Mouse (Mus musculus) bone marrow, adult 2 months (tissue): ENCODE data around the gene Vpreb2. TPM values are rescaled to one million over a fixed set of nuclear protein-coding genes. Genes with fewer than 3 reads are reported as not detected.
"Not testable (repeated sequence)": the region's sequence is repeated elsewhere in the genome, so short reads cannot be mapped to it uniquely, and the experiment has no call there.

Experiments used
- H3K27ac ChIP-seq: fragments of 200-500 bp; 2 replicates; pipeline ENCODE4 v1.5.1; 2012; ENCODE audit warnings: low read depth, mild to moderate bottlenecking, control low read depth, inconsistent platforms, low read length; ENCODE audit not compliant: control insufficient read depth, poor library complexity, insufficient read depth
- H3K4me1 ChIP-seq: fragments of 200-500 bp; 2 replicates; pipeline ENCODE4 v1.6.1; 2011; ENCODE audit warnings: low read length; ENCODE audit not compliant: control insufficient read depth, insufficient read depth
- H3K4me3 ChIP-seq: fragments of 200-500 bp; replicated peaks from 2 replicates; pipeline ENCODE3; 2011; ENCODE audit warnings: mild to moderate bottlenecking, low read depth, low read length, control low read depth; ENCODE audit not compliant: control insufficient read depth
- CTCF ChIP-seq: fragments of 200-500 bp; IDR thresholded peaks from 2 replicates; pipeline ENCODE4 v1.5.1; 2011; ENCODE audit warnings: low read length, control low read depth; ENCODE audit not compliant: control insufficient read depth, insufficient read depth
- POLR2A ChIP-seq: fragments of 200-500 bp; IDR thresholded peaks from 2 replicates; pipeline ENCODE4 v1.6.1; 2011; ENCODE audit warnings: low read depth, mild to moderate bottlenecking, control low read depth, low read length, borderline replicate concordance; ENCODE audit not compliant: control insufficient read depth
- WGBS: fragments of 180-500 bp; shearing (Covaris S2); methylation state at CpG from one replicate; pipeline ENCODE4 v1.1.7; 2018; 5-methylcytosine and 5-hydroxymethylcytosine counted together
- polyA plus RNA-seq: library from polyadenylated mRNA; stranded (reverse); fragments of >200 nt; gene quantifications from 2 replicates; pipeline ENCODE4 v1.2.4, GENCODE M21; 2011; ENCODE audit warnings: low replicate concordance; ENCODE audit not compliant: missing spikeins, insufficient read depth, insufficient read length

Vpreb2 gene
- polyA plus RNA-seq, 1 experiment: not detected

GRCm38 (mm10) chr16:17943466-17943865, 36.8 kb upstream of the Vpreb2 start:
- Histone ChIP-seq H3K4me1 (no peaks in the 10 kb centered on the region), H3K4me3 (no peak overlapping the region), H3K27ac (no peak overlapping the region)
- TF ChIP-seq CTCF (no peak), POLR2A (no peak)
- 87% methylated on average over 8 of the region's 8 CpGs for WGBS

DNA sequence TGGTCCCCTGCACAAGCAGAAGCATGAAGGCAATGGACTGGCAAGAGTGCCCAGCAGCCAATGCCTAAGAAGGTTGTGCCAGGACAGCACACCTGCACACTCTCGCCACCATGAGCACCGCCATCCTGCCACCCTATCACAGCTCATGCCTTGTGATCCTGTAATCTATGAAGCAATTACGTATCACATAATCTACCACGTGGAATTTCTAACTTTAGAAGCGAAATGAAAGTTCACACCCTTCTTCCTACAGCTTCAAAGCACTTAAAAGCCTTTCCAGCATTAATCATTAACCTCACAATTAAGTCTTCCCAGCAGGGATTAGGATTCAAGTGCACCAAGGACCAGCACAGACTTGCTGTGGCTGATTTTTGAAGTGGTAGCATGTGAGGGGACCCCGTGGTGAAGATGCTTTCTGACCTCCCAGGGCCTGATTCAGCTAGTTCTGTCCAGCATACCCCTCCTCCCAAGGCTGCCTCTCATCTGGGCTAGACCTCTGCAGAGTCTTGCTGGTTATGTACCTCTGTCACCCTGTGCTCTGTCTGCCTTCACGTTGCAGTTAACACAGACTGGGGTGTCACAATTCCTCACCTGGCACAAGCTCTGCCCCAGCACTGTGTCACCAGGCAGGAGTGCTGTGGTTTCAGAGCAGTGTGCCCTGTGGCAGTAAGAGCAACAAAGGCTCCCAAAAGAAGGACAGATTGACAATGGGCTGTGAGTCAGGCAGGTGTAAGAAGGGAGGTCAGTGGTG, 35.0 kb upstream of the Vpreb2 start:
- Histone ChIP-seq H3K27ac (no peak overlapping the region), H3K4me3 (no peak overlapping the region)

GRCm38 (mm10) chr16:17949421-17949877, 30.8 kb upstream of the Vpreb2 start:
- TF ChIP-seq CTCF: no peak
- TF ChIP-seq POLR2A: no peak
- no peaks in the 10 kb centered on the region for H3K4me1 ChIP-seq

More for the DNA sequence above, 35.0 kb upstream of the Vpreb2 start:
- WGBS: 59% methylated on average over 7 of the region's 7 CpGs
- H3K4me1 ChIP-seq: no peaks in the 10 kb centered on the region
- TF ChIP-seq POLR2A: no peak
- TF ChIP-seq CTCF: no peak

GRCm38 (mm10) chr16:17950068-17950467, 30.2 kb upstream of the Vpreb2 start:
- TF ChIP-seq CTCF (no peak), POLR2A (no peak)
- 78% methylated on average over 4 of the region's 4 CpGs for WGBS

More at GRCm38 (mm10) chr16:17949421-17949877, 30.8 kb upstream of the Vpreb2 start:
- WGBS: 42% methylated on average over 2 of the region's 2 CpGs
- H3K27ac ChIP-seq: no peak overlapping the region
- no peak overlapping the region for H3K4me3 ChIP-seq

GRCm38 (mm10) chr16:17951618-17952017, 28.6 kb upstream of the Vpreb2 start:
- H3K27ac ChIP-seq: no peak overlapping the region
- no peaks in the 10 kb centered on the region for H3K4me1 ChIP-seq
- H3K4me3 ChIP-seq: no peak overlapping the region
- TF ChIP-seq CTCF: no peak
- TF ChIP-seq POLR2A: no peak
- WGBS: 60% methylated on average over 3 of the region's 4 CpGs

More at GRCm38 (mm10) chr16:17950068-17950467, 30.2 kb upstream of the Vpreb2 start:
- no peaks in the 10 kb centered on the region for H3K4me1 ChIP-seq
- no peak overlapping the region for H3K4me3 ChIP-seq
- H3K27ac ChIP-seq: no peak overlapping the region

GRCm38 (mm10) chr16:17956052-17956638, 24.1 kb upstream of the Vpreb2 start:
- 94% methylated on average over 17 of the region's 17 CpGs for WGBS
- not testable (repeated sequence) for H3K4me3 ChIP-seq, H3K27ac ChIP-seq, H3K4me1 ChIP-seq

- TF ChIP-seq POLR2A: no peak
- TF ChIP-seq CTCF: no peak
- no peak overlapping the region for H3K27ac ChIP-seq
- no peaks in the 10 kb centered on the region for H3K4me1 ChIP-seq
- H3K4me3 ChIP-seq: no peak overlapping the region
- 91% methylated on average over 7 of the region's 7 CpGs for WGBS
These were observed 18.1 kb upstream of the Vpreb2 start for GRCm38 (mm10) chr16:17962091-17962490.

DNA sequence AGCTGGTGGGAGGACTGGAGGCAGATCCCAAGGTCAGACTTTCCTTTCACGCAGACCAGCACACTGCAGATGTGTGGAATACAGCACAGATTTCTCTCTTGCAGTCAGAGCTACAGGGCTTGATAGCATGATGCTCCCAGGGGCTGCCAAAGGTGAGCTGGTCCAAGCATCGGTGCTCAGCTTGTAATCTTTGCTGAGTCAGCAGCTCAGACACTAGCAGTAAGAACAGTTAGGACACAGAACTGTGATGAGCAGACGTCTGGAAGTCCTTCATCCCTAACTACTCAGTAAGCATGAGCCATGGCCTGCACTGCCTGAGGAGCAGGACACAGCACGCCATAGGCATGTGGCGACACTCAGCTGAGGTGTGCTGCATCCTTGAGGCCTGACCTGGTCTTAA, 8.4 kb upstream of the Vpreb2 start:
- H3K4me3 ChIP-seq: no peak overlapping the region
- H3K27ac ChIP-seq: no peak overlapping the region
- TF ChIP-seq CTCF (no peak), POLR2A (no peak)
- H3K4me1 ChIP-seq: no peaks in the 10 kb centered on the region
- 75% methylated on average over 5 of the region's 5 CpGs for WGBS

- H3K4me1 ChIP-seq, H3K4me3 ChIP-seq, H3K27ac ChIP-seq: not testable (repeated sequence)
- WGBS: 82% methylated on average over 7 of the region's 7 CpGs
These were observed 2.4 kb upstream of the Vpreb2 start for GRCm38 (mm10) chr16:17977840-17978239.

- Histone ChIP-seq H3K27ac (no peak overlapping the region), H3K4me3 (no peak overlapping the region), H3K4me1 (no peaks in the 10 kb centered on the region; the same call in none of the 2 replicates)
- TF ChIP-seq POLR2A: no peak
- no peak for TF ChIP-seq CTCF
- 56% methylated on average over 2 of the region's 2 CpGs for WGBS
These were observed 3.0 kb downstream of the Vpreb2 start for GRCm38 (mm10) chr16:17983201-17983600.
